Mouse (Mus musculus): ENCODE results near the gene Prr5. TPM values are rescaled to one million over a fixed set of nuclear protein-coding genes. Genes with fewer than 3 reads are reported as not detected.

Prr5 gene
- polyA plus RNA-seq, 1 experiment = 8.8 TPM

- no peak for TF ChIP-seq GATA1 (IDR thresholded peaks at IDR 0.05; ENCODE audit: borderline replicate concordance, low read length)
- no peak for TF ChIP-seq FLI1 (IDR thresholded peaks at IDR 0.05; ENCODE audit: low read length)
- H3K9me3 ChIP-seq = no peaks in the 10 kb centered on the region
- H3K27me3 ChIP-seq (replicated peaks) = peaks cover 86% of the 10 kb centered on the region
- H3K4me3 ChIP-seq (replicated peaks) = no peak overlapping the region
- H3K4me1 ChIP-seq = peaks cover 18% of the 10 kb centered on the region
- no peaks in the 10 kb centered on the region for H3K36me3 ChIP-seq (replicated peaks; ENCODE audit: low read length)
These were observed 4.6 kb upstream of the Prr5 start for GRCm38 (mm10) chr15:84664542-84665460.

DNA sequence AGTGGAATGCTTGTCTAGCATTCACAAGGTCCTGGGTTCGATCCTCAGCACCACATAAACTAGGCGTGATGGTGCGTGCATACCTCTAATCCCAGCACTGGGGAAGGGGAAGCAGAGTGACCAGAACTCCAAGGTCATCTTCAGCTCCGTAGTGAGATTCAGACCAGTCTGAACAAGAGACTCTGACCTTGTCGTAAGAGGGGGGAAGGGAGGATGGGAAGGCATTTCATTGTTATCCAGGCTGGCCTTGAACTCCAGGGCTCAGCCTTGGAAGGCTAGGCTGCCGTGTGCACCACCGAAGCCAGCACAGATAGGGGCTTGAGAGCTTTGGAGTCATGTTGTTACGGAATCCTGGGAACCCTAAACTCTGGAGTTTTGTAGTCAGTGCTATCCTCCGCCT, 3.8 kb upstream of the Prr5 start:
- peaks cover 18% of the 10 kb centered on the region for H3K4me1 ChIP-seq
- H3K4me3 ChIP-seq (replicated peaks) = no peak overlapping the region
- H3K27me3 ChIP-seq (replicated peaks) = peaks cover 86% of the 10 kb centered on the region
- H3K36me3 ChIP-seq (replicated peaks; ENCODE audit: low read length) = no peaks in the 10 kb centered on the region
- TF ChIP-seq FLI1 (IDR thresholded peaks at IDR 0.05; ENCODE audit: low read length) (no peak), GATA1 (IDR thresholded peaks at IDR 0.05; ENCODE audit: borderline replicate concordance, low read length) (no peak)
- no peaks in the 10 kb centered on the region for H3K9me3 ChIP-seq

- no peak overlapping the region for H3K4me3 ChIP-seq (replicated peaks)
- TF ChIP-seq GATA1 (IDR thresholded peaks at IDR 0.05; ENCODE audit: borderline replicate concordance, low read length) (no peak), FLI1 (IDR thresholded peaks at IDR 0.05; ENCODE audit: low read length) (no peak)
- H3K9me3 ChIP-seq = no peaks in the 10 kb centered on the region
- peaks cover 18% of the 10 kb centered on the region for H3K4me1 ChIP-seq
- H3K27me3 ChIP-seq (replicated peaks) = peaks cover 90% of the 10 kb centered on the region
- H3K36me3 ChIP-seq (replicated peaks; ENCODE audit: low read length) = no peaks in the 10 kb centered on the region
These were observed 3.4 kb upstream of the Prr5 start for GRCm38 (mm10) chr15:84666065-84666464.

GRCm38 (mm10) chr15:84667601-84668000, 1.8 kb upstream of the Prr5 start:
- Histone ChIP-seq H3K27me3 (replicated peaks) (peaks cover 91% of the 10 kb centered on the region), H3K36me3 (replicated peaks; ENCODE audit: low read length) (no peaks in the 10 kb centered on the region), H3K9me3 (no peaks in the 10 kb centered on the region), H3K4me3 (replicated peaks) (no peak overlapping the region), H3K4me1 (peaks cover 20% of the 10 kb centered on the region)
- TF ChIP-seq FLI1 (IDR thresholded peaks at IDR 0.05; ENCODE audit: low read length) (no peak), GATA1 (IDR thresholded peaks at IDR 0.05; ENCODE audit: borderline replicate concordance, low read length) (no peak)

- Histone ChIP-seq H3K36me3 (replicated peaks; ENCODE audit: low read length) (no peaks in the 10 kb centered on the region), H3K9me3 (no peaks in the 10 kb centered on the region), H3K4me3 (replicated peaks) (no peak overlapping the region), H3K4me1 (peaks cover 11% of the 10 kb centered on the region; the same call in 1 of the 2 replicates), H3K27me3 (replicated peaks) (peaks cover 73% of the 10 kb centered on the region)
- no peak for TF ChIP-seq FLI1 (IDR thresholded peaks at IDR 0.05; ENCODE audit: low read length)
- TF ChIP-seq GATA1 (IDR thresholded peaks at IDR 0.05; ENCODE audit: borderline replicate concordance, low read length) = no peak
These were observed 594 bp downstream of the Prr5 start for GRCm38 (mm10) chr15:84669771-84670656.

DNA sequence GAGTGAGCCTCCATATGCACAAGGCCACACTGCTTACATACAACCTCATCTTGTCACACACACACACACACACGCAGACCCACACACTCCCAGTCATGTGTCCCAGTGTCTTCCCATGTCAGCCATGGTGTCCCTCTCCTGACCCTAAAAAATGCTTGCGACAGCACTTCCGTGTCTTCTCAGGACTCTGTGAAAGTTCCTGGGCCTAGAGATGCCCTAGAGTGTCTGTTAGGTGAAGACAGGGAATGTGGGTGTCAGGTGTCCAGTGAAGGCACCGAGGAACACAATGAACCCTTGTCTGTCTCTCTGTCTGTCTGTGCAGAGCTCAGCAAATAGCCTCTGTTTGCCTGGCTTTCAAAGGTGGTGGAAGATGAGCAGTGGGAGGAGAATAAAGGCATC, 1.2 kb downstream of the Prr5 start:
- H3K4me3 ChIP-seq (replicated peaks) = no peak overlapping the region
- H3K4me1 ChIP-seq = peaks cover 15% of the 10 kb centered on the region; the same call in 1 of the 2 replicates
- no peak for TF ChIP-seq FLI1 (IDR thresholded peaks at IDR 0.05; ENCODE audit: low read length)
- no peak for TF ChIP-seq GATA1 (IDR thresholded peaks at IDR 0.05; ENCODE audit: borderline replicate concordance, low read length)
- H3K27me3 ChIP-seq (replicated peaks) = peaks cover 71% of the 10 kb centered on the region
- no peaks in the 10 kb centered on the region for H3K9me3 ChIP-seq
- no peaks in the 10 kb centered on the region for H3K36me3 ChIP-seq (replicated peaks; ENCODE audit: low read length)

- no peaks in the 10 kb centered on the region for H3K9me3 ChIP-seq
- TF ChIP-seq FLI1 (IDR thresholded peaks at IDR 0.05; ENCODE audit: low read length) = no peak
- no peak for TF ChIP-seq GATA1 (IDR thresholded peaks at IDR 0.05; ENCODE audit: borderline replicate concordance, low read length)
- no peak overlapping the region for H3K4me3 ChIP-seq (replicated peaks)
- peaks cover 69% of the 10 kb centered on the region for H3K27me3 ChIP-seq (replicated peaks)
- no peaks in the 10 kb centered on the region for H3K36me3 ChIP-seq (replicated peaks; ENCODE audit: low read length)
- peaks cover 19% of the 10 kb centered on the region; the same call in 1 of the 2 replicates for H3K4me1 ChIP-seq
These were observed 2.2 kb downstream of the Prr5 start for GRCm38 (mm10) chr15:84671401-84672307.

GRCm38 (mm10) chr15:84672308-84672615, 2.8 kb downstream of the Prr5 start:
- TF ChIP-seq FLI1 (IDR thresholded peaks at IDR 0.05; ENCODE audit: low read length) (no peak), GATA1 (IDR thresholded peaks at IDR 0.05; ENCODE audit: borderline replicate concordance, low read length) (no peak)
- Histone ChIP-seq H3K36me3 (replicated peaks; ENCODE audit: low read length) (no peaks in the 10 kb centered on the region), H3K9me3 (no peaks in the 10 kb centered on the region)

DNA sequence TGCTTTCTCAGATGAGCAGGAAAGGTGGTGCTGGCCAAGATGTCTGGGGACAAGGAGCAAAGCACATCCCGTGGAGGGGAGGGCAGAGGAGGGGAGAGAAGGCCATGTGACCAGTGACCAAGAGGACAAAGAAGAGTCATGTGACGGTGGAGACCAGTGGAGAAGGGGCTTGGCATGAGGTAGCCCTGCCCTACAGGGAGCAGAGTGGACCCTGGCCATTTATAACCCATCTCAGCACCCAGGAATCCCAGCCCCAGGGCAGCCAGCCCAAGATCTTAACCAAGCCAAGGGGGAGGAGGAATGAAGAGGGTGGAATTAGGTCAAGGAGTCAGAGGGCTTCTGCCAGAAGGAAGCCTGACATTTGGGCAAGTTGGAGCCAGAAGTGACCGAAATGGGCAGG, 3.2 kb downstream of the Prr5 start:
- Histone ChIP-seq H3K4me1 (peaks cover 21% of the 10 kb centered on the region; the same call in 1 of the 2 replicates), H3K27me3 (replicated peaks) (peaks cover 68% of the 10 kb centered on the region), H3K9me3 (no peaks in the 10 kb centered on the region), H3K4me3 (replicated peaks) (no peak overlapping the region), H3K36me3 (replicated peaks; ENCODE audit: low read length) (no peaks in the 10 kb centered on the region)
- TF ChIP-seq GATA1 (IDR thresholded peaks at IDR 0.05; ENCODE audit: borderline replicate concordance, low read length) (no peak), FLI1 (IDR thresholded peaks at IDR 0.05; ENCODE audit: low read length) (no peak)

More at GRCm38 (mm10) chr15:84672308-84672615, 2.8 kb downstream of the Prr5 start:
- peaks cover 68% of the 10 kb centered on the region for H3K27me3 ChIP-seq (replicated peaks)
- H3K4me3 ChIP-seq (replicated peaks) = no peak overlapping the region
- H3K4me1 ChIP-seq = peaks cover 21% of the 10 kb centered on the region; the same call in 1 of the 2 replicates
